Mouse (Mus musculus): ENCODE measurements around the gene Fgf9. TPM values are rescaled to one million over a fixed set of nuclear protein-coding genes. Genes with fewer than 3 reads are reported as not detected.

Gene Fgf9
- 5.8 and 5.9 TPM in 2 replicates for polyA plus RNA-seq (2015; fragmentation: Nextera tagmentation; extraction: Ambion mirVana)

GRCm38 (mm10) chr14:58070481-58071119 is at the start of gene Fgf9:
Fgf9 (plus strand) TSS chr14:58070547.

Other genes starting within 250 kb of the Fgf9 start
- 4.8 and 7.8 TPM in 2 replicates for gene Ska3, start 244.4 kb upstream of the Fgf9 start, polyA plus RNA-seq (2015; fragmentation: Nextera tagmentation; extraction: Ambion mirVana)
- gene Mrpl57, start 244.3 kb upstream of the Fgf9 start, polyA plus RNA-seq (2015; fragmentation: Nextera tagmentation; extraction: Ambion mirVana) = 171 and 199 TPM in 2 replicates
- gene Zdhhc20, start 180.3 kb upstream of the Fgf9 start, polyA plus RNA-seq (2015; fragmentation: Nextera tagmentation; extraction: Ambion mirVana) = 50.4 and 60.6 TPM in 2 replicates
- 54.2 and 59.7 TPM in 2 replicates for gene Micu2, start 71.3 kb upstream of the Fgf9 start, polyA plus RNA-seq (2015; fragmentation: Nextera tagmentation; extraction: Ambion mirVana)

Data from urinary bladder, postnatal 0 days (tissue).